Comparison of ENCODE assay signal across 24 mouse cellular contexts in the genomic region with DNA sequence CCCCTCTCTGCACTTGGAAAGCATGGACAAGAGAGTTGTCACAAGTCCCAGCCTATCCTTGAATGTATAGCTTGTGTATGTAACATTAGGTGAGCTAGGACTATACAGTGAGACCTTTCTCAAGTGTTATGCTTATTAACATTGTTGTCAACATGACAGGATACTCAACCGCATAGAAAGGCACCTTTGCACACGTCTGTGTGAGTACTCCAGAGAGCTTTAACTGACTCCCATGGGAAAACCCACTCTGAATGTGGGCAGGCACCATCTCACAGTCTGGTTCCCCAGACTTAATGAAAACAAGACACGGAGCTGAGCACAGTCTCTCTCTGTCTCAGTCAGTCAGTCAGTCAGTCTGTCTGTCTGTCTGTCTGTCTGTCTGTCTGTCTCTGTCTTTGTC.
DNase-seq lines count a peak whose midpoint lies in the region; ATAC-seq and TF ChIP-seq lines count a peak whose summit lies in the region.
"Had no signal": no experiment of that assay in that cellular context is flagged by ENCODE, and none has a peak within 500 bp of the region (broad histone marks: within the 10 kb centered on the region; RNA-seq: fewer than 3 reads in every experiment).

No protein-coding gene starts in this region.

- no peaks in the 10 kb centered on the region for H3K36me3 ChIP-seq in hindbrain, embryonic 11.5 days (ENCODE audit: control insufficient read depth, insufficient read depth, low read length)
- H3K36me3 ChIP-seq in hindbrain, embryonic 12.5 days = no peaks in the 10 kb centered on the region
- H3K36me3 ChIP-seq in lung, embryonic 14.5 days (ENCODE audit: insufficient read depth) = no peaks in the 10 kb centered on the region
- no peaks in the 10 kb centered on the region for H3K36me3 ChIP-seq in CH12.LX (replicated peaks in 1 of 2; ENCODE audit: control insufficient read depth in 1 of 2, insufficient read depth in 1 of 2, low read length in 1 of 2)
- H3K36me3 ChIP-seq: embryonic facial prominence, embryonic 15.5 days had no signal

- no peaks in the 10 kb centered on the region for H3K9me3 ChIP-seq in hindbrain, embryonic 11.5 days (ENCODE audit: control insufficient read depth, low read length)
- no peaks in the 10 kb centered on the region for H3K9me3 ChIP-seq in hindbrain, embryonic 12.5 days (replicated peaks)
- no peaks in the 10 kb centered on the region for H3K9me3 ChIP-seq in lung, embryonic 14.5 days (ENCODE audit: low read depth, low read length)
- no peaks in the 10 kb centered on the region for H3K9me3 ChIP-seq in CH12.LX (replicated peaks; ENCODE audit: low read length)
- H3K9me3 ChIP-seq: embryonic facial prominence, embryonic 15.5 days had no signal

- peak; percentile 35; the same call in 1 of the 2 replicates for ATAC-seq in hindbrain, embryonic 11.5 days (ENCODE audit: low FRiP score)
- ATAC-seq in hindbrain, embryonic 12.5 days (ENCODE audit: low FRiP score) = no peak
- peak; percentile 28; the same call in 1 of the 2 replicates for ATAC-seq in lung, embryonic 14.5 days (ENCODE audit: insufficient read depth)
- ATAC-seq: activated CD4-positive, CD25-positive, alpha-beta regulatory T cell, adult 4 months; CD4-positive, CD25-positive, alpha-beta regulatory T cell, adult 4 months; forebrain, embryonic 14.5 days; inflammation-experienced regulatory T-cells, adult 6 months; intestine, embryonic 16.5 days had no signal

- H3K4me1 ChIP-seq in hindbrain, embryonic 11.5 days (replicated peaks; ENCODE audit: control insufficient read depth, insufficient read depth, low read length) = no peaks in the 10 kb centered on the region
- H3K4me1 ChIP-seq in hindbrain, embryonic 12.5 days = peaks cover 9% of the 10 kb centered on the region; the same call in 1 of the 2 replicates
- H3K4me1 ChIP-seq in lung, embryonic 14.5 days (ENCODE audit: insufficient read depth) = no peaks in the 10 kb centered on the region
- peaks cover 4 to 5% of the 10 kb centered on the region in 2 experiments; a peak in 3 of 4 replicates for H3K4me1 ChIP-seq in CH12.LX (ENCODE audit: control insufficient read depth in 1 of 2, insufficient read depth in 2 of 2)

- no peaks in the 10 kb centered on the region for H3K27me3 ChIP-seq in hindbrain, embryonic 11.5 days (ENCODE audit: control insufficient read depth, insufficient read depth, low read length)
- no peaks in the 10 kb centered on the region for H3K27me3 ChIP-seq in hindbrain, embryonic 12.5 days
- no peaks in the 10 kb centered on the region for H3K27me3 ChIP-seq in lung, embryonic 14.5 days (ENCODE audit: insufficient read depth, low read length)
- H3K27me3 ChIP-seq in CH12.LX (replicated peaks) = no peaks in the 10 kb centered on the region
- H3K27me3 ChIP-seq: embryonic facial prominence, embryonic 15.5 days had no signal

- 73% methylated on average over 3 of the region's 3 CpGs for WGBS in hindbrain, embryonic 11.5 days
- WGBS in hindbrain, embryonic 12.5 days = 63% methylated on average over 3 of the region's 3 CpGs
- WGBS in lung, embryonic 14.5 days = 62% methylated on average over 3 of the region's 3 CpGs

- in situ Hi-C loops in CH12.LX (cut with MboI; ENCODE audit: low pct_ligation_motif_present, low pct_unique_long_range_greater_than_20kb, low sequenced_read_pairs) = loop anchor here (25.0 kb wide), 1 partner anchor 658 kb away; no protein-coding TSS in a partner anchor

- TF ChIP-seq POLR2A in CH12.LX (IDR thresholded peaks at IDR 0.05; ENCODE audit: low read depth, low read length) = no peak

- H3K9ac ChIP-seq in hindbrain, embryonic 11.5 days (ENCODE audit: low read depth, low read length) = no peak overlapping the region
- no peak overlapping the region for H3K9ac ChIP-seq in hindbrain, embryonic 12.5 days
- no peak overlapping the region for H3K9ac ChIP-seq in lung, embryonic 14.5 days
- H3K9ac ChIP-seq in CH12.LX (ENCODE audit: insufficient read depth, low read depth) = no peak overlapping the region
- H3K9ac ChIP-seq: embryonic facial prominence, embryonic 15.5 days; forebrain, postnatal 0 days had no signal

- dilution Hi-C loops in CH12.LX (cut with MboI; ENCODE audit: extremely low pct_ligation_motif_present, extremely low pct_unique_long_range_greater_than_20kb, low sequenced_read_pairs) = no loop called here

- no peak for TF ChIP-seq EP300 in CH12.LX (IDR thresholded peaks at IDR 0.05; ENCODE audit: low read length)

- no peak overlapping the region for H3K4me3 ChIP-seq in hindbrain, embryonic 11.5 days (ENCODE audit: low read depth, low read length)
- no peak overlapping the region for H3K4me3 ChIP-seq in hindbrain, embryonic 12.5 days
- H3K4me3 ChIP-seq in lung, embryonic 14.5 days (ENCODE audit: low read depth, low read length) = no peak overlapping the region
- no peak overlapping the region for H3K4me3 ChIP-seq in CH12.LX (replicated peaks in 1 of 3; ENCODE audit: low read depth in 2 of 3, low read length in 2 of 3, poor library complexity in 1 of 3)
- H3K4me3 ChIP-seq: embryonic facial prominence, embryonic 15.5 days; gastrocnemius, adult 2 months had no signal

- DNase-seq in hindbrain, embryonic 11.5 days (ENCODE audit: low spot score) = no peak
- no peak for DNase-seq in lung, embryonic 14.5 days
- no peak for DNase-seq in lung, postnatal 36 days
- peak; percentile 27 for DNase-seq in CH12.LX (ENCODE audit: extremely low read depth)
- no peak for DNase-seq in layer of hippocampus, postnatal 36 days
- DNase-seq: adrenal gland, adult 8-10 months; adrenal gland, postnatal 25 days; cerebellum, adult 11-12 months; cerebellum, adult 8-10 months; cerebellum, postnatal 10 days; cerebellum, postnatal 36 days; embryo, embryonic 11 days; forebrain, postnatal 0 days; gastrocnemius, adult 2 months; gastrocnemius, postnatal 14 days; heart, adult 11 months had no signal

- TF ChIP-seq CTCF in lung, embryonic 14.5 days (IDR thresholded peaks at IDR 0.05; ENCODE audit: low read depth) = no peak
- no peak for TF ChIP-seq CTCF in CH12.LX (conservative IDR thresholded peaks at IDR 0.05 in 1 of 2, IDR thresholded peaks at IDR 0.05 in 1 of 2; ENCODE audit: low read depth in 2 of 2, low read length in 2 of 2)

- no peak overlapping the region for H3K27ac ChIP-seq in hindbrain, embryonic 11.5 days (ENCODE audit: low read depth, low read length)
- H3K27ac ChIP-seq in hindbrain, embryonic 12.5 days = no peak overlapping the region
- no peak overlapping the region for H3K27ac ChIP-seq in lung, embryonic 14.5 days (ENCODE audit: low read depth)
- no peak overlapping the region for H3K27ac ChIP-seq in CH12.LX (ENCODE audit: insufficient read depth, low read depth)
- H3K27ac ChIP-seq: embryonic facial prominence, embryonic 15.5 days; gastrocnemius, adult 2 months had no signal

- H3K79me2 ChIP-seq in CH12.LX (replicated peaks; ENCODE audit: control insufficient read depth, extremely low read depth, insufficient read depth, poor library complexity, severe bottlenecking) = no peaks in the 10 kb centered on the region

- H3K4me2 ChIP-seq in hindbrain, embryonic 11.5 days (replicated peaks; ENCODE audit: low read depth, low read length) = no peak overlapping the region
- no peak overlapping the region for H3K4me2 ChIP-seq in hindbrain, embryonic 12.5 days (replicated peaks)
- no peak overlapping the region for H3K4me2 ChIP-seq in lung, embryonic 14.5 days
- H3K4me2 ChIP-seq in CH12.LX (ENCODE audit: insufficient read depth, low read depth, poor library complexity, severe bottlenecking) = no peak overlapping the region; the same call in 1 of the 2 replicates
- H3K4me2 ChIP-seq: embryonic facial prominence, embryonic 15.5 days; heart, embryonic 11.5 days had no signal

- no peak for TF ChIP-seq RAD21 in CH12.LX (IDR thresholded peaks at IDR 0.05; ENCODE audit: low read depth, low read length)

TF ChIP-seq in CH12.LX, 34 proteins besides CTCF, POLR2A, EP300 and RAD21:
- TF ChIP-seq JUND (conservative IDR thresholded peaks at IDR 0.05; ENCODE audit: low read depth, low read length) (no peak), ZMIZ1 (IDR thresholded peaks at IDR 0.05; ENCODE audit: low read depth, low read length) (no peak)
